Mouse (Mus musculus) forebrain, embryonic 16.5 days (tissue): Measurements from ENCODE around the gene Fbxl18. TPM values are rescaled to one million over a fixed set of nuclear protein-coding genes. Genes with fewer than 3 reads are reported as not detected.

Experiments used
- ATAC-seq: fragments of 200-750 bp; cut with Nextera tagmentation; 2 replicates; pipeline ENCODE4 v1.8.0; 2017; ENCODE audit warnings: mild to moderate bottlenecking, moderate library complexity
- H3K27ac ChIP-seq: fragments of 300-500 bp; sonication (generic); 2 replicates; pipeline ENCODE4 v1.5.1; 2014; ENCODE audit warnings: low read length, control low read depth
- H3K27me3 ChIP-seq: fragments of 300-500 bp; sonication (generic); replicated peaks from 2 replicates; pipeline ENCODE4 v1.6.1; 2014; ENCODE audit warnings: low read length; ENCODE audit not compliant: control insufficient read depth, insufficient read depth
- H3K36me3 ChIP-seq: fragments of 300-500 bp; sonication (generic); 2 replicates; pipeline ENCODE4 v1.6.1; 2014; ENCODE audit not compliant: control insufficient read depth, insufficient read depth
- H3K4me1 ChIP-seq: fragments of 300-500 bp; sonication (generic); replicated peaks from 2 replicates; pipeline ENCODE4 v1.6.1; 2014; ENCODE audit warnings: low read length; ENCODE audit not compliant: control insufficient read depth, insufficient read depth
- H3K4me2 ChIP-seq: fragments of 300-500 bp; sonication (generic); 2 replicates; pipeline ENCODE4 v1.6.1; 2014; ENCODE audit warnings: mild to moderate bottlenecking, low read length, control low read depth
- H3K4me3 ChIP-seq: fragments of 300-500 bp; sonication (generic); replicated peaks from 2 replicates; pipeline ENCODE4 v1.5.1; 2014; ENCODE audit warnings: mild to moderate bottlenecking, low read length, control low read depth
- H3K9ac ChIP-seq: fragments of 300-500 bp; sonication (generic); replicated peaks from 2 replicates; pipeline ENCODE4 v1.6.1; 2014; ENCODE audit warnings: low read depth, low read length, control low read depth
- H3K9me3 ChIP-seq: fragments of 300-500 bp; sonication (generic); 2 replicates; pipeline ENCODE4 v1.6.1; 2016; ENCODE audit warnings: low read length; ENCODE audit not compliant: control insufficient read depth
- WGBS: fragments of 180-500 bp; shearing (Covaris S2); extraction: QIAGEN DNeasy Blood & Tissue Kit; methylation state at CpG from one replicate; pipeline ENCODE4 v1.1.7; 2014; 5-methylcytosine and 5-hydroxymethylcytosine counted together
- polyA plus RNA-seq: library from polyadenylated mRNA; unstranded; fragments of >200 nt; fragmentation: Nextera tagmentation; extraction: Ambion mirVana; gene quantifications from 2 replicates; pipeline ENCODE4 v1.2.1, GENCODE M21; 2015

The Fbxl18 gene
- polyA plus RNA-seq, 1 experiment from 2014 or later = 31.4 TPM

GRCm38 (mm10) chr5:142902506-142903314, 7.5 kb upstream of the Fbxl18 start:
- peak overlapping the region; percentile 32; the same call in 1 of the 2 replicates for H3K9ac ChIP-seq

GRCm38 (mm10) chr5:142901846-142902505, 6.8 kb upstream of the Fbxl18 start:
- Histone ChIP-seq H3K27ac (peak overlapping the region; percentile 49; the same call in 1 of the 2 replicates), H3K9ac (no peak overlapping the region), H3K27me3 (no peaks in the 10 kb centered on the region), H3K4me3 (no peak overlapping the region), H3K4me2 (peak overlapping the region; percentile 64; the same call in 1 of the 2 replicates), H3K36me3 (peaks cover 38% of the 10 kb centered on the region), H3K9me3 (no peaks in the 10 kb centered on the region), H3K4me1 (peaks cover 28% of the 10 kb centered on the region)
- 73% methylated on average over 4 of the region's 4 CpGs for WGBS
- no peak for ATAC-seq

More at GRCm38 (mm10) chr5:142902506-142903314, 7.5 kb upstream of the Fbxl18 start:
- H3K9me3 ChIP-seq = no peaks in the 10 kb centered on the region
- WGBS = 64% methylated on average over 5 of the region's 5 CpGs
- peak overlapping the region; percentile 64 for H3K4me2 ChIP-seq
- peaks cover 38% of the 10 kb centered on the region for H3K36me3 ChIP-seq
- peak overlapping the region; percentile 49 for H3K27ac ChIP-seq
- ATAC-seq = no peak
- no peaks in the 10 kb centered on the region for H3K27me3 ChIP-seq
- H3K4me1 ChIP-seq = peaks cover 35% of the 10 kb centered on the region
- 0 out of 2 replicates have a peak overlapping the region, but pooled peaks have one; percentile 3 for H3K4me3 ChIP-seq

GRCm38 (mm10) chr5:142901355-142901802, 6.2 kb upstream of the Fbxl18 start:
- ATAC-seq = no peak
- Histone ChIP-seq H3K36me3 (peaks cover 38% of the 10 kb centered on the region), H3K27ac (peak overlapping the region; percentile 13; the same call in 1 of the 2 replicates)

DNA sequence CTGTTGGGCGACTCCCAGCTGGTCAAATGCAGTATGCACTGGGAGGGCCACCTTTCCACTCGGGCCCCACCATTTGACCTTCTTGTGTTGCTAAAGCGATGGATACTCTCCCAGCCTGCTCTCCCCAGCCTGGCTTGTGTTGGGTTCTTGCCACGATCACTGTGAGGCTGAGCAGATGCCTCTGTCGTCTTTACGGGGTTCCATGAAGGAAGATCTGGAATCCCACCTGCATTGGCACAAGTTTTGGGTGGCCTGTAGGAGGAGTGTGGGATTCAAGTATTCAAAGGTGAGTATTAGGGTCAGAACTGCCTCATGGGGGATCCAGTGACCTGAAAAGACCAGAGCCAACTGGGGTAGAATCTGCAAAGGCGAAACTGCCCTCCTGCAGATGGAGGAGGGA, 5.4 kb upstream of the Fbxl18 start:
- H3K27ac ChIP-seq = no peak overlapping the region
- peaks cover 38% of the 10 kb centered on the region for H3K36me3 ChIP-seq

More at GRCm38 (mm10) chr5:142901355-142901802, 6.2 kb upstream of the Fbxl18 start:
- no peaks in the 10 kb centered on the region for H3K9me3 ChIP-seq
- no peaks in the 10 kb centered on the region for H3K27me3 ChIP-seq
- no peak overlapping the region for H3K4me3 ChIP-seq
- H3K4me1 ChIP-seq = peaks cover 27% of the 10 kb centered on the region
- H3K4me2 ChIP-seq = no peak overlapping the region
- 79% methylated on average over 7 of the region's 7 CpGs for WGBS
- no peak overlapping the region for H3K9ac ChIP-seq

DNA sequence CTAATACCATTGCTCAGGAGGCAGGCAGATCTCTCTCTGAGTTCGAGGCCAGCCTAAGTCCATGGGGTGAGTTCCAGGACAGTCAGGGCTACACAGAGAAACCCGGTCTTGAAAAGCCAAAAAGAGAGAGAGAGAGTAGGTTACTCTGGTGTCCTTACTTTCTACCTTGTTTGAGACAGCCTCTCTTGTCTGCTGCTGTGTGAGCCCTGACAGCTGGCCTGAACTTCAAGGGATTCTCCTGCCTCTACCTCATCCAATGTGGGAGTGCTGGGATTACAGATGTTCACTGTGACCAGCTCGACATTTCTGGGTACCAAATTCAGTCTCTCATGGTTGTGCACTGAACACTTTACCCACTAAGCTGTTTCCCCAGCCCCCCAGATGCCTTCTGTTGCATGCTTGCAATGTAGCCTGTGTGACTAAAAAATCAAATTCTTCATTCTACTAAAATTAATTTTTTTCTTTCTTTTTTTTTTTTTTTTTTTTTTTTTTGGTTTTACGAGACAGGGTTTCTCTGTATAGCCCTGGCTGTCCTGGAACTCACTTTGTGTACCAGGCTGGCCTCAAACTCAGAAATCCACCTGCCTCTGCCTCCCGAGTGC, 4.8 kb upstream of the Fbxl18 start:
- Histone ChIP-seq H3K4me1 (peaks cover 36% of the 10 kb centered on the region), H3K9ac (no peak overlapping the region), H3K27me3 (no peaks in the 10 kb centered on the region), H3K9me3 (no peaks in the 10 kb centered on the region), H3K4me3 (no peak overlapping the region), H3K36me3 (peaks cover 38% of the 10 kb centered on the region), H3K4me2 (no peak overlapping the region), H3K27ac (no peak overlapping the region)
- WGBS = 80% methylated on average over 5 of the region's 5 CpGs
- ATAC-seq = no peak

More for the DNA sequence above, 5.4 kb upstream of the Fbxl18 start:
- Histone ChIP-seq H3K9me3 (no peaks in the 10 kb centered on the region), H3K9ac (no peak overlapping the region), H3K4me1 (peaks cover 32% of the 10 kb centered on the region), H3K4me3 (no peak overlapping the region), H3K27me3 (no peaks in the 10 kb centered on the region), H3K4me2 (no peak overlapping the region)
- no peak for ATAC-seq
- 83% methylated on average over 7 of the region's 7 CpGs for WGBS

- Histone ChIP-seq H3K36me3 (peaks cover 33% of the 10 kb centered on the region), H3K4me1 (peaks cover 34% of the 10 kb centered on the region), H3K9ac (no peak overlapping the region)
These were observed 3.9 kb upstream of the Fbxl18 start for GRCm38 (mm10) chr5:142899057-142899601.

GRCm38 (mm10) chr5:142898316-142898715, 3.1 kb upstream of the Fbxl18 start:
- 90% methylated on average over 4 of the region's 4 CpGs for WGBS

More at GRCm38 (mm10) chr5:142899057-142899601, 3.9 kb upstream of the Fbxl18 start:
- Histone ChIP-seq H3K27ac (no peak overlapping the region), H3K4me3 (no peak overlapping the region), H3K27me3 (no peaks in the 10 kb centered on the region), H3K9me3 (no peaks in the 10 kb centered on the region), H3K4me2 (no peak overlapping the region)
- no peak for ATAC-seq
- WGBS = 92% methylated on average over 9 of the region's 9 CpGs

DNA sequence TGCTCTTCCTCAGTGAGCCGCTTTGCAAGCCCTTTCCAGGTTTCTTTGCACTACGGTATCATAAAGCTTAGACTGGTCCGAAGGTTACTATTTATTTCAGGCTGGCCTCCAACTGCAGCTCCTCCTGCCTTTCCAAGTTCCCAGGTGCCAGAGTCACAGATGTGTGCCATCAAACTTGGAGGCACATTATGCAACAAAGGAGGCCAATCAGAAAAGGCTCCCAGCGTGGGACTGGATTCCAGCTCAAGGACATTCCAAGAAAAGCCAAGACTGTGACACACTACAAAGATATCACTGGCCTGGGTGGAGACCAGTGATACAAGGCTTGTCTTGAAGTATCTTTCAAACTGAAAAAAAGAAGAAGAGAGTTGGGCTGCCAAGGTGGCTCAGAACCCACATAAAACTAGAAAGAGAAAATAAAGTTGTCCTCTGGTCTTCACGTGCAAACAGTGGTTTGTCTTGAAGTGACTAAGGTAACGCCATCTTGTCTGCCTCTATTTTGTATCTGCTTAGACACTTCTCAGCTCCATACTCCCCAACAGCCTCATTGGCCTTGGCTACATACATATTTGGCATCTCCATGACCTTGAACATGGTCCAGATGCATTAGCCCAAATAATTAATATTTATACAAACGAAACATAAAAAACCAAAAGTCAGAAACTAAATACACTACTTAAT, 2.5 kb upstream of the Fbxl18 start:
- Histone ChIP-seq H3K9ac (no peak overlapping the region), H3K36me3 (peaks cover 24% of the 10 kb centered on the region), H3K4me1 (peaks cover 29% of the 10 kb centered on the region), H3K4me3 (no peak overlapping the region), H3K4me2 (no peak overlapping the region), H3K9me3 (no peaks in the 10 kb centered on the region), H3K27ac (no peak overlapping the region), H3K27me3 (no peaks in the 10 kb centered on the region)
- 93% methylated on average over 7 of the region's 7 CpGs for whole genome bisulfite sequencing
- no peak for ATAC-seq

More at GRCm38 (mm10) chr5:142898316-142898715, 3.1 kb upstream of the Fbxl18 start:
- Histone ChIP-seq H3K27me3 (no peaks in the 10 kb centered on the region), H3K4me2 (no peak overlapping the region), H3K9ac (no peak overlapping the region), H3K4me3 (no peak overlapping the region), H3K36me3 (peaks cover 27% of the 10 kb centered on the region), H3K27ac (no peak overlapping the region), H3K4me1 (peaks cover 35% of the 10 kb centered on the region), H3K9me3 (no peaks in the 10 kb centered on the region)
- ATAC-seq = no peak
